Mouse (Mus musculus): Measurements from ENCODE around the gene Lpp. TPM values are rescaled to one million over a fixed set of nuclear protein-coding genes. Genes with fewer than 3 reads are reported as not detected.

Gene Lpp
- polyA plus RNA-seq, 1 experiment from 2014 or later: 10.3 TPM

DNA sequence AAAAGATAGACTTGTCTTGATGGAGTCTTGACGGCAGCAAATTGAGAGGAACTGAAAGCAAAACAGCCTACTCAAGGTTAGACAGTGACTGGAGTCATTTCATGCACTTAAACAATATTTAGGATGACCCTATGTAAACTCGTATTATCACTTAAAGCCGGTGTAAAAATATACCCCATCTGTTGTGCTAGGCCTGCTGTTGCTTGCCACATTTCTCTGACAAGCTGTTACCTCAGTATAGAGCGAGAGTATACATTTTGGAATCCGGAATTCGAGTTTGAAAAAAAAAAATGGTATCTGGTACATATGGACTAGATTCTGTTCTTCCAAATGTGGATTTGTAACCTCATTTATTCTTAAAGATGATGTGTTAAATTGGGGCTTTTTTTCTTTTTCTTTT is 416.5 kb downstream of the Lpp start:
- no peak for ATAC-seq (ENCODE audit: low read depth)
- H3K4me2 ChIP-seq (ENCODE audit: low read depth, low read length): no peak overlapping the region
- no peaks in the 10 kb centered on the region for H3K4me1 ChIP-seq (ENCODE audit: control insufficient read depth, low read depth, low read length)
- no peaks in the 10 kb centered on the region for H3K27me3 ChIP-seq (ENCODE audit: control insufficient read depth, insufficient read depth, low read depth, low read length)
- no peaks in the 10 kb centered on the region for H3K36me3 ChIP-seq (ENCODE audit: control insufficient read depth, insufficient read depth)
- H3K9me3 ChIP-seq (replicated peaks; ENCODE audit: control insufficient read depth, low read length): no peaks in the 10 kb centered on the region
- H3K9ac ChIP-seq (ENCODE audit: low read depth, low read length): no peak overlapping the region
- no peak overlapping the region for H3K4me3 ChIP-seq (ENCODE audit: low read depth, low read length)
- H3K27ac ChIP-seq (ENCODE audit: low read length): no peak overlapping the region
- WGBS (ENCODE audit: insufficient replicate concordance): 67% methylated on average over 6 of the region's 6 CpGs

DNA sequence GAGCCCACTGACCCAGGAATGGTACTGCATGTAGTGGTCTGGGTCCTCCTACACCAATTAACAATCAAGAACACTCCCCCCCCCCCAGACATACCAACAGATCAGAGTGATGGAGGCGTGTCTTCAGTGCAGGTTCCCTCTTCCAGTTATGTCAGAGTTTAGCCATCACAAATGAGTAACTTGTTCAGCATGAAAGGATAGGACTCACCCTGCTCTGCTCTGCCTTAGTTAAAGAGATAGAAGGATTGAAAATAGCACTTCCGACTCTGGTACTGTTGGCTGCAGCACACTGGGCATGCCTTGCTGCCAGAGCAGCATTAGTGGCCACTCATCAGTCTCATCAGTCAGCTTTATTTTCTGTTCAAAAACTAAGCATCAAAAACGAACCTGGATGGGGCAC is 423.3 kb downstream of the Lpp start:
- H3K9me3 ChIP-seq (replicated peaks; ENCODE audit: control insufficient read depth, low read length): no peaks in the 10 kb centered on the region
- no peaks in the 10 kb centered on the region for H3K27me3 ChIP-seq (ENCODE audit: control insufficient read depth, insufficient read depth, low read depth, low read length)
- no peaks in the 10 kb centered on the region for H3K4me1 ChIP-seq (ENCODE audit: control insufficient read depth, low read depth, low read length)
- H3K36me3 ChIP-seq (ENCODE audit: control insufficient read depth, insufficient read depth): no peaks in the 10 kb centered on the region
- no peak for ATAC-seq (ENCODE audit: low read depth)
- H3K4me2 ChIP-seq (ENCODE audit: low read depth, low read length): no peak overlapping the region
- no peak overlapping the region for H3K27ac ChIP-seq (ENCODE audit: low read length)
- no peak overlapping the region for H3K4me3 ChIP-seq (ENCODE audit: low read depth, low read length)
- WGBS (ENCODE audit: insufficient replicate concordance): 54% methylated on average over 3 of the region's 3 CpGs
- H3K9ac ChIP-seq (ENCODE audit: low read depth, low read length): no peak overlapping the region

DNA sequence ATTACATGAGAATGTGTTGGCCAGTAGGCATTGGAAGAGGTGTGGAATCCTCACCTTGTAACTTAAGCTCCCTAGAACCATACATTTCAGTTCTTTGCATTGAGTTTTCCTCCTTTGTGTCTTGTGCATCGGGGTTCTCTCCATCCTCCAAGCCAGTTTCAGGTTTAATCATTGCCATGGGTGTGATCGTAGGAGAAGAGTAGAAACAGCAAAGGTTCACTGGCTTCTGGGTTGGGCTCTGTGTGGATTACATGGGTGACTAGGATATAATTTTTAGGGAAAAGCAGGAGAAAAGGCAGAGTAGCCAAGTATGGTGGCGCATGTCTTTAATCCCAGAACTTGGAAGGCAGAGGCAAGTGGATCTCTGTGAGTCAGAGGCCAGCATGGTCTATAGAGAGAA is 424.1 kb downstream of the Lpp start:
- no peak overlapping the region for H3K9ac ChIP-seq (ENCODE audit: low read depth, low read length)
- H3K4me1 ChIP-seq (ENCODE audit: control insufficient read depth, low read depth, low read length): no peaks in the 10 kb centered on the region
- no peaks in the 10 kb centered on the region for H3K27me3 ChIP-seq (ENCODE audit: control insufficient read depth, insufficient read depth, low read depth, low read length)
- H3K4me3 ChIP-seq (ENCODE audit: low read depth, low read length): no peak overlapping the region
- no peak for ATAC-seq (ENCODE audit: low read depth)
- 58% methylated on average over 3 of the region's 3 CpGs for WGBS (ENCODE audit: insufficient replicate concordance)
- no peaks in the 10 kb centered on the region for H3K9me3 ChIP-seq (replicated peaks; ENCODE audit: control insufficient read depth, low read length)
- no peak overlapping the region for H3K4me2 ChIP-seq (ENCODE audit: low read depth, low read length)
- no peaks in the 10 kb centered on the region for H3K36me3 ChIP-seq (ENCODE audit: control insufficient read depth, insufficient read depth)
- H3K27ac ChIP-seq (ENCODE audit: low read length): no peak overlapping the region

DNA sequence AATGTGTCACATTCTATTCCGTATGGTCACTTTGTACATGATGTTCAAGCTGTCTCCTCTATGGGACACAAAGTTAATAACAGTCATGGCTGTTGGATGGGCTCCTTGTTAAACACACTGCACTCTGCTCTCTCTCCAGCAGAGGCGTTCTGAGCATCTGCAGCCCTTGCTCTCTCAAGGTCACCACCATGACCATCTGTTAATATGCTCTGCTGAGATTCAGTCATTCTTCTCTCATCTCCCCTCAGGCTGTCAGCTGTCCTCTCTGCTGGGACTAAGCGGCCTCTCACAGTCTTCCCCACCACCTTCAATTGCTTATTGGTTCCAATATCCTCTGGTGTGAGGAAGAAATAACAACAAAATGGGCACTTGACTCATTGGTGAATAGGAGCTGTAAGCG is 425.8 kb downstream of the Lpp start:
- no peaks in the 10 kb centered on the region for H3K36me3 ChIP-seq (ENCODE audit: control insufficient read depth, insufficient read depth)
- H3K4me3 ChIP-seq (ENCODE audit: low read depth, low read length): no peak overlapping the region
- no peak for ATAC-seq (ENCODE audit: low read depth)
- H3K9ac ChIP-seq (ENCODE audit: low read depth, low read length): no peak overlapping the region
- no peaks in the 10 kb centered on the region for H3K27me3 ChIP-seq (ENCODE audit: control insufficient read depth, insufficient read depth, low read depth, low read length)
- no peak overlapping the region for H3K4me2 ChIP-seq (ENCODE audit: low read depth, low read length)
- H3K9me3 ChIP-seq (replicated peaks; ENCODE audit: control insufficient read depth, low read length): no peaks in the 10 kb centered on the region
- H3K27ac ChIP-seq (ENCODE audit: low read length): no peak overlapping the region
- H3K4me1 ChIP-seq (ENCODE audit: control insufficient read depth, low read depth, low read length): no peaks in the 10 kb centered on the region
- WGBS (ENCODE audit: insufficient replicate concordance): 57% methylated on average over 4 of the region's 4 CpGs

DNA sequence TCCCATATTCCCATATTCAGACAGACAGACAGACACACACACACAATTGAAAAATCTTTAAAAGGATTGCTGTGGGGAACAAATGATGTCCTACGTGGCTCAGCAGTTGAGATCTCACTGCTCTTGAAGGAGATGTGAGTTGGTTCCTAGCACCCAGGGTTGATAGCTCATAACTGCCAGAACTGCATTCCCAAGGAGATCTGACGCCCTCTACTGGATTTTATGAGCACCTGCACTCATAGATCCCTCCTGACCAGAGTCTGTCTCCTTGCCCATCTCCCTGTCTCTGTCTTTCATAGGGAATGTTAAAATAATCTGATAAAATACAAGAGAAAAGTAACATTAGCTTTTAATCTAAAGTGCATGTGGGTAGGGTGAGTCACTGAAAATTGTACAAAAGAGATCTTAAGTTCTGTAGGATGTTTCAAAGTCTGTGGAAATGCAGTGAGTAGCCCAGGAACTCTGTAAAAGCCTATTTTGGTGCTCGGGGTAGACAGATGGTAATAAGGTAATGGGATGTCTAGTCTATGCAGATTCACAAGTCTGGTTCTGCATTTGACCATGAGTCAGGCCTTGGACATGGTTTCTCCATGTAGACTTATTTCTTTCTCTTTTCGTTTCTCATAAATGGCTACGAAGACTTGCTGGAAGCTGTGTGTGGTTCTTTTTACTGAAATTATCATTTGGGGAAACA is 429.0 kb downstream of the Lpp start:
- no peak for ATAC-seq (ENCODE audit: low read depth)
- WGBS (ENCODE audit: insufficient replicate concordance): 53% methylated on average over 5 of the region's 5 CpGs

DNA sequence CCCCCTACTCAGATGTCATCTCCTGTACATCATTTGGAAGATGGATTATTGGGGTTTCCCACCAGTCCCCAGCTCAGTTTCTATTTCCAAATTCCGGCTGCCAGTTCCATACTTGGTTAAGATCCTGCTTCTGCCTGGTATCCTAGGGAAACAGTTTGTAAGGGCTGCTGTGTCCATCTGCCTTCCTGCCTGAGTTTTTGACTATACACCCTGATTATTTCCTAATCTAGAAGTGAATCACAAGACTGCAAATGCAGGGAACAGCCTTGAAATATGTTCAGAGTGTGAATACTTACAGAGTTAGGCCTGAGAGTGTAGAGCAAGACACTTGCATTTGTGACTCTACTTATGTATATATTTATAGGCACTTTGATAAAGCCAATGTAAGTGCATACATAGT is 429.6 kb downstream of the Lpp start:
- H3K27ac ChIP-seq (ENCODE audit: low read length): no peak overlapping the region
- H3K9me3 ChIP-seq (replicated peaks; ENCODE audit: control insufficient read depth, low read length): no peaks in the 10 kb centered on the region
- H3K27me3 ChIP-seq (ENCODE audit: control insufficient read depth, insufficient read depth, low read depth, low read length): no peaks in the 10 kb centered on the region
- H3K36me3 ChIP-seq (ENCODE audit: control insufficient read depth, insufficient read depth): no peaks in the 10 kb centered on the region
- H3K9ac ChIP-seq (ENCODE audit: low read depth, low read length): no peak overlapping the region
- no peak overlapping the region for H3K4me2 ChIP-seq (ENCODE audit: low read depth, low read length)
- WGBS (ENCODE audit: insufficient replicate concordance): 53% methylated on average over 1 of the region's 1 CpGs
- H3K4me1 ChIP-seq (ENCODE audit: control insufficient read depth, low read depth, low read length): no peaks in the 10 kb centered on the region
- H3K4me3 ChIP-seq (ENCODE audit: low read depth, low read length): no peak overlapping the region
- no peak for ATAC-seq (ENCODE audit: low read depth)

More for the DNA sequence above, 429.0 kb downstream of the Lpp start:
- Histone ChIP-seq H3K9ac (ENCODE audit: low read depth, low read length) (no peak overlapping the region), H3K9me3 (replicated peaks; ENCODE audit: control insufficient read depth, low read length) (no peaks in the 10 kb centered on the region), H3K4me3 (ENCODE audit: low read depth, low read length) (no peak overlapping the region), H3K27ac (ENCODE audit: low read length) (no peak overlapping the region), H3K4me1 (ENCODE audit: control insufficient read depth, low read depth, low read length) (no peaks in the 10 kb centered on the region), H3K27me3 (ENCODE audit: control insufficient read depth, insufficient read depth, low read depth, low read length) (no peaks in the 10 kb centered on the region), H3K4me2 (ENCODE audit: low read depth, low read length) (no peak overlapping the region), H3K36me3 (ENCODE audit: control insufficient read depth, insufficient read depth) (no peaks in the 10 kb centered on the region)

DNA sequence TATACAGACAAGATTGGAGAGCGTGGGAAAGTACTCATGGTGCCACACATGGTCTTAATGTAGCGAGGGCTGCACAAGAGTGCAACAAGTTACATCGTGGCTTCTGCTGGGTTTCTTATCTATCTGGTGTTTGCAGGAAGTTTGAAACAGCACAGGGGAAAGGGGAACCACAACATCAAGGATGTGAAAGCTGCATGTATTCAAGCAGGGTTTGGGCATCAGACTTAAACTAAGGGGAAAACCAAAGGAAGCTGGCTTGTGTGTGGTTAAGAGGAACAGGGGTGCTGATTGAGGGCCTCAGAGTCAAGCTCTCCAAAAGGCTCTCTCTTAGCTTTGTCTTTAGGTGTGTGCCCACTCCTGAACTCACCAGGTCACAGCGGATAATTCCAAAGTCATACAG is 433.1 kb downstream of the Lpp start:
- Histone ChIP-seq H3K9ac (ENCODE audit: low read depth, low read length) (no peak overlapping the region), H3K4me2 (ENCODE audit: low read depth, low read length) (no peak overlapping the region), H3K27me3 (ENCODE audit: control insufficient read depth, insufficient read depth, low read depth, low read length) (no peaks in the 10 kb centered on the region), H3K9me3 (replicated peaks; ENCODE audit: control insufficient read depth, low read length) (no peaks in the 10 kb centered on the region), H3K27ac (ENCODE audit: low read length) (no peak overlapping the region), H3K4me1 (ENCODE audit: control insufficient read depth, low read depth, low read length) (no peaks in the 10 kb centered on the region), H3K4me3 (ENCODE audit: low read depth, low read length) (no peak overlapping the region), H3K36me3 (ENCODE audit: control insufficient read depth, insufficient read depth) (no peaks in the 10 kb centered on the region)
- 26% methylated on average over 4 of the region's 4 CpGs for WGBS (ENCODE audit: insufficient replicate concordance)
- ATAC-seq (ENCODE audit: low read depth): no peak

DNA sequence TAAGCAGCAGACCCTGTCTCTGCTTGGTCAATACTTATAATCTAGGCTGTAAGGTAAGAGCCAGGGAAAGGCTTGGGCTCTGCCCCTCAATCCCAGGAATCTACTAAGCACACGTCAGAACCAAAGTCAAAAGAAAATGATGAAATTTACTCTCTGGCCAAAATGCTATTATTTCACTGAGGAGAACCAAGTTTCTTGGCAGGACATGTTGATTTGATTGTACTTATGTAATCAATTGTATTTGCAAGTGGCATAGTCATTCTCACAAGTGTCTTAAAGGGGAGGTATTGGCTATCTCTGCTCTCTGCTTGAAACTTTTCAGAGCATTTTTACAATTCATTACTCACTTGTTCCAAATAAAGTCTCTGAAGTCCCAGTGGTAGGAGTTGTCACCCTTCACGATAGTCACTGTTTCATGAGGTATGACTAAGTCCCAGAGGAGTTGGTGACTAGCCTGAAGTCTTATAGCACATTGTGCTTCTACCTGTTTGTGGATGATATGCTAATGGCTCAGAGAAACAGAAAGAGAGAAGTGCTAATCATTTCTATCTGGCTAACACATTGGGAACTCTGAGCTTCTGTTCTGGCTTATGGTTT is 435.0 kb downstream of the Lpp start:
- Histone ChIP-seq H3K4me3 (ENCODE audit: low read depth, low read length) (no peak overlapping the region), H3K9ac (ENCODE audit: low read depth, low read length) (no peak overlapping the region), H3K4me2 (ENCODE audit: low read depth, low read length) (no peak overlapping the region), H3K27ac (ENCODE audit: low read length) (no peak overlapping the region), H3K36me3 (ENCODE audit: control insufficient read depth, insufficient read depth) (no peaks in the 10 kb centered on the region), H3K4me1 (ENCODE audit: control insufficient read depth, low read depth, low read length) (no peaks in the 10 kb centered on the region), H3K27me3 (ENCODE audit: control insufficient read depth, insufficient read depth, low read depth, low read length) (no peaks in the 10 kb centered on the region), H3K9me3 (replicated peaks; ENCODE audit: control insufficient read depth, low read length) (no peaks in the 10 kb centered on the region)
- ATAC-seq (ENCODE audit: low read depth): no peak
- WGBS (ENCODE audit: insufficient replicate concordance): 52% methylated on average over 2 of the region's 2 CpGs

DNA sequence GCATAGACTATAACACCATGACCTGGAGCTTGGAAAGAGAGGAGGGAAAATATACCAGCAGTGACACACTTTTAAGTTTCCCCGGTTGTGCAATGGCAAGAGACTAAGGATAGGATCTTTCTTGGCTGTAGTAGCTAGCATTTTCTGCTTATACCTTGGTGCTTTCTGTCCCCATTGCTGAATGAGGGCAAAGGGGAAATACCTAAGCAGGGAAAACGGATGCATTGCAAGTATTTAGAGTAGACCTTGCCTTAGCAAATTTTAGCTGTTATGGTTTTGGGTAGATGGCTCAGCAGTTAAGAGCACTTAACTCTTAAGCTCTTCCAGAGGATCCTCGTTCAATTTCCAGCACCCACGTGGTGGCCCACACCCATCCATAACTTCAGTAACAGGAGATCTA is 436.6 kb downstream of the Lpp start:
- Histone ChIP-seq H3K4me2 (ENCODE audit: low read depth, low read length) (no peak overlapping the region), H3K27ac (ENCODE audit: low read length) (no peak overlapping the region), H3K4me3 (ENCODE audit: low read depth, low read length) (no peak overlapping the region), H3K9me3 (replicated peaks; ENCODE audit: control insufficient read depth, low read length) (no peaks in the 10 kb centered on the region), H3K27me3 (ENCODE audit: control insufficient read depth, insufficient read depth, low read depth, low read length) (no peaks in the 10 kb centered on the region), H3K9ac (ENCODE audit: low read depth, low read length) (no peak overlapping the region), H3K4me1 (ENCODE audit: control insufficient read depth, low read depth, low read length) (no peaks in the 10 kb centered on the region), H3K36me3 (ENCODE audit: control insufficient read depth, insufficient read depth) (no peaks in the 10 kb centered on the region)
- WGBS (ENCODE audit: insufficient replicate concordance): 45% methylated on average over 4 of the region's 4 CpGs
- no peak for ATAC-seq (ENCODE audit: low read depth)
